Mouse (Mus musculus) cerebellum, adult 2 months (tissue): ENCODE measurements around the gene Tor1b. TPM values are rescaled to one million over a fixed set of nuclear protein-coding genes. Genes with fewer than 3 reads are reported as not detected.
"Not testable (repeated sequence)": the region's sequence is repeated elsewhere in the genome, so short reads cannot be mapped to it uniquely, and the experiment has no call there.

ENCODE experiments used
- DNase-seq, 2 experiments: peaks; one replicate each; pipeline ENCODE4 v3.0.0; 2021
- H3K27ac ChIP-seq: fragments of 200-500 bp; 2 replicates; pipeline ENCODE4 v1.5.1; 2012; ENCODE audit warnings: low read length, control low read depth, inconsistent platforms; ENCODE audit not compliant: insufficient read depth
- H3K27me3 ChIP-seq: fragments of 200-500 bp; 2 replicates; pipeline ENCODE4 v1.6.1; 2012; ENCODE audit warnings: inconsistent platforms, mild to moderate bottlenecking, low read length, moderate library complexity; ENCODE audit not compliant: control insufficient read depth, insufficient read depth
- H3K4me1 ChIP-seq: fragments of 200-500 bp; 2 replicates; pipeline ENCODE4 v1.6.1; 2011; ENCODE audit warnings: low read length; ENCODE audit not compliant: control insufficient read depth, insufficient read depth
- H3K4me3 ChIP-seq: fragments of 200-500 bp; replicated peaks from 2 replicates; pipeline ENCODE3; 2011; ENCODE audit warnings: mild to moderate bottlenecking, low read depth, low read length, control low read depth; ENCODE audit not compliant: insufficient read depth
- CTCF ChIP-seq: fragments of 200-500 bp; IDR thresholded peaks from 2 replicates; pipeline ENCODE4 v1.5.1; 2011; ENCODE audit warnings: low read depth, mild to moderate bottlenecking, control low read depth, low read length, moderate library complexity, borderline replicate concordance; ENCODE audit not compliant: insufficient read depth
- POLR2A ChIP-seq: fragments of 200-500 bp; IDR thresholded peaks from 2 replicates; pipeline ENCODE4 v1.6.1; 2011; ENCODE audit warnings: low read length, control low read depth, borderline replicate concordance; ENCODE audit not compliant: insufficient read depth
- WGBS: fragments of 180-500 bp; shearing (Covaris S2); methylation state at CpG from one replicate; pipeline ENCODE4 v1.1.7; 2018; 5-methylcytosine and 5-hydroxymethylcytosine counted together
- polyA plus RNA-seq: library from polyadenylated mRNA; depleted of rRNA; stranded (reverse); fragments of >200 nt; gene quantifications from 2 replicates; pipeline ENCODE4 v1.2.3, GENCODE M21; 2012

Tor1b gene
- polyA plus RNA-seq, 1 experiment: 38.0 TPM

- Histone ChIP-seq H3K4me1 (peaks cover 3% of the 10 kb centered on the region; the same call in 1 of the 2 replicates), H3K27ac (no peak overlapping the region), H3K4me3 (no peak overlapping the region), H3K27me3 (no peaks in the 10 kb centered on the region)
- 84% methylated on average over 5 of the region's 5 CpGs for WGBS
- no peak for TF ChIP-seq CTCF
- no peak for TF ChIP-seq POLR2A
- DNase-seq: no peak
These were observed 37.4 kb upstream of the Tor1b start for GRCm38 (mm10) chr2:30915376-30915775.

GRCm38 (mm10) chr2:30915933-30916332 lies 36.8 kb upstream of the Tor1b start:
- H3K4me3 ChIP-seq, H3K27me3 ChIP-seq, H3K4me1 ChIP-seq, H3K27ac ChIP-seq, DNase-seq: not testable (repeated sequence)
- WGBS: 80% methylated on average over 6 of the region's 6 CpGs

- TF ChIP-seq POLR2A (no peak), CTCF (no peak)
- no peak for DNase-seq
- Histone ChIP-seq H3K27ac (no peak overlapping the region), H3K27me3 (no peaks in the 10 kb centered on the region), H3K4me1 (peaks cover 3% of the 10 kb centered on the region; the same call in 1 of the 2 replicates), H3K4me3 (no peak overlapping the region)
- WGBS: 52% methylated on average over 7 of the region's 7 CpGs
These were observed 35.1 kb upstream of the Tor1b start for GRCm38 (mm10) chr2:30917649-30918048.

- DNase-seq: no peak
- Histone ChIP-seq H3K4me3 (no peak overlapping the region), H3K27ac (no peak overlapping the region), H3K27me3 (no peaks in the 10 kb centered on the region), H3K4me1 (peaks cover 3% of the 10 kb centered on the region; the same call in 1 of the 2 replicates)
- no peak for TF ChIP-seq POLR2A
- 71% methylated on average over 6 of the region's 6 CpGs for WGBS
These were observed 34.6 kb upstream of the Tor1b start for GRCm38 (mm10) chr2:30918126-30918525.

DNA sequence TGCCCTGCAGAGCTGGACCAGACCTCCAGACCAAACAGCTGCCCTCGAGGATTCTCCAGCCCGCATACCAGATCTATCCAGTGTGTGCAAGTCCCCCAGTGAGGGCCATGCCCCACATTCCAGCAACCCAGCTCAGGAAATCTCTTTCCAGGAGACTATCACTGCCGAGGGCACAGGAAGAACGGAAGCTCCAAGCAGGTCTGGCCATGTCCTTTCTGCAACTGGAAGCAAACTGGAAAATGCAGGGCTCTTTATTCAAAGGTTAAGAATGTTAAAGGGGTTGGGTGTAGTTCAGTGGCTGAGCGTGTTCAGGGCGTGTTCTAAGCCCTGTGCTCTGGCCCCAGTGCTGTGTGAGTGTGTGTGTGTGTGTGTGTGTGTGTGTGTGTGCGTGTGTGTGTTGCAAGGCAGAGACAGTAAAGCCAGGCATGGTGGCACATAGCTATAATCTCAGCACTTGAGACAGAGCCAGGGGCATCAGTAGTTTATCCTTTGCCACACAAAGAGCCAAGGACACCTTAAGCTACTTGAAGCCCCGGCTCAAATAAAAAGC lies 33.9 kb upstream of the Tor1b start:
- no peak for DNase-seq
- TF ChIP-seq POLR2A (no peak), CTCF (no peak)
- H3K4me3 ChIP-seq: no peak overlapping the region
- no peak overlapping the region for H3K27ac ChIP-seq
- H3K4me1 ChIP-seq: peaks cover 4% of the 10 kb centered on the region
- H3K27me3 ChIP-seq: no peaks in the 10 kb centered on the region
- WGBS: 77% methylated on average over 8 of the region's 8 CpGs

DNA sequence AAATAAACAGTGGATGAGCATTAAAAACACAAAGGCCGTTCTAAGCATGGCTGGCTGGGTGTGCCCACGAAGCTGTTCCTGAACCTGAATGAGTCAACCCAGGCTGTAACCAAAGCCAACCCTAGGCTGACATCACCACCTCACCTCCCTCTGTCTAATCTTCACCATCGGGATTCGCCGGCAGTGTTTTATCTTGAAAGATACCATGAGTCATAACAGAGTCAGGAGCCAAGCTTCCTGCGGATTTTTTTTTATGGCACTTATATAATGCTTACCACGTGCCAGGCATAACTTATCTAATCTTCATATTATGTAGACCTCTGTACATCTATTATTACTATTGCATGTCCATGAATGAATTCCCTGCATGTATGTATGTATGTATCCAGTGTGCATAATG lies 32.5 kb upstream of the Tor1b start:
- H3K27me3 ChIP-seq: no peaks in the 10 kb centered on the region
- TF ChIP-seq POLR2A: no peak
- TF ChIP-seq CTCF: no peak
- H3K4me3 ChIP-seq: no peak overlapping the region
- no peak for DNase-seq
- WGBS: 43% methylated on average over 7 of the region's 7 CpGs
- H3K27ac ChIP-seq: no peak overlapping the region
- H3K4me1 ChIP-seq: peaks cover 8% of the 10 kb centered on the region

- Histone ChIP-seq H3K4me3 (no peak overlapping the region), H3K4me1 (peaks cover 5% of the 10 kb centered on the region), H3K27ac (no peak overlapping the region), H3K27me3 (no peaks in the 10 kb centered on the region)
- DNase-seq: no peak
- 75% methylated on average over 3 of the region's 3 CpGs for WGBS
- TF ChIP-seq POLR2A (no peak), CTCF (no peak)
These were observed 29.7 kb upstream of the Tor1b start for GRCm38 (mm10) chr2:30923099-30923498.

GRCm38 (mm10) chr2:30925181-30925580 lies 27.6 kb upstream of the Tor1b start:
- no peak for TF ChIP-seq POLR2A
- no peak for TF ChIP-seq CTCF
- WGBS: 80% methylated on average over 4 of the region's 4 CpGs
- H3K4me1 ChIP-seq: peaks cover 9% of the 10 kb centered on the region

More at GRCm38 (mm10) chr2:30925181-30925580, 27.6 kb upstream of the Tor1b start:
- Histone ChIP-seq H3K27ac (no peak overlapping the region), H3K27me3 (no peaks in the 10 kb centered on the region), H3K4me3 (no peak overlapping the region)
- DNase-seq: no peak
